Mouse (Mus musculus): ENCODE measurements around the gene Hba-a1. TPM values are rescaled to one million over a fixed set of nuclear protein-coding genes. Genes with fewer than 3 reads are reported as not detected.

Hba-a1 gene
- polyA plus RNA-seq, 1 experiment: 409,151 TPM

DNA sequence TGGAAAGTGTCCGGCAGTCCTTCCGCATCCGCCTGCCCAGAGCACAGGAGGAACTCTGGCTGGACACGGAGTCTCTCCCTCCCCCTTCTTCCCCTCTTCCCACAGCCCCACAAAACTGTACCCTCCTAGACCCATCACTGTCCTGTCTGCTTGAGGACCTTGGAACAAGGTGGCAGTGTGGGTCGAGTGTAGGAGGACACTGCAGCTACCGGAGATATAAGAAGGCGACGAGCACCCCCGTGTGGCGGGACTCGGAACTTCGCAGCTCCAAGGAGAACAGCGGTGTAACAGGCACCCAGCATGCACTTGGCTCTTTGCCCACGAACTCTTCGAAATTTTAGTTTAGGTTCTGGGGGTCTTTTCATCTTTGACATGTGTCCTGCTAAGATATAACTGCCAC lies 41.3 kb downstream of the Hba-a1 start:
- peaks cover 20% of the 10 kb centered on the region for H3K4me1 ChIP-seq (ENCODE audit: control insufficient read depth)
- no peaks in the 10 kb centered on the region for H3K36me3 ChIP-seq (ENCODE audit: control insufficient read depth)
- TF ChIP-seq GATA1 (IDR thresholded peaks at IDR 0.05; ENCODE audit: low read length) (no peak), TAL1 (IDR thresholded peaks at IDR 0.05; ENCODE audit: low read length) (no peak)
- peak overlapping the region; percentile 25 for H3K4me3 ChIP-seq (replicated peaks)
- peaks cover 37% of the 10 kb centered on the region for H3K27me3 ChIP-seq (ENCODE audit: control insufficient read depth)
- no peaks in the 10 kb centered on the region for H3K9me3 ChIP-seq (ENCODE audit: control insufficient read depth, low read length)

DNA sequence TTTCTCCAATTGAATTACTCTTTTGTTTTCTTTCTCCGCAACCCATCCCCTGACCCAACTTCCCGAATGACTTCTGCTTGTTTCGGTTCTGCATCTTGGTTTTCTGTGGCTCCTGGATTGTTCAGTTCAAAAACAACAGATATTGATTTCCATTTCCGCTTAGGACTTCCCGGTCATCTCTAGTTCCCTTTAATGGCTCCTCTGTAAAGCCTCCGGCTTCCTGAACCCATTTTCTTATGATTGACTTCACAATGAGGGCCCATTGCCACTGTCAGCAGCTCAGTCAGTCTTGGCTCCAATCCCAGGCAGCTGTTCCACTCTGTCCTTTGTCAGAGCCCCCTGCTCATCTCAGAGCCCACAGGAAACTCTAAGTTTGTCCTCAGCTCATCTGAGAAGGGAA lies 47.8 kb downstream of the Hba-a1 start:
- TF ChIP-seq TAL1 (IDR thresholded peaks at IDR 0.05; ENCODE audit: low read length) (no peak), GATA1 (IDR thresholded peaks at IDR 0.05; ENCODE audit: low read length) (no peak)
- Histone ChIP-seq H3K36me3 (ENCODE audit: control insufficient read depth) (no peaks in the 10 kb centered on the region), H3K4me1 (ENCODE audit: control insufficient read depth) (no peaks in the 10 kb centered on the region), H3K27me3 (ENCODE audit: control insufficient read depth) (peaks cover 21% of the 10 kb centered on the region), H3K4me3 (replicated peaks) (no peak overlapping the region), H3K9me3 (ENCODE audit: control insufficient read depth, low read length) (peaks cover 4% of the 10 kb centered on the region)

DNA sequence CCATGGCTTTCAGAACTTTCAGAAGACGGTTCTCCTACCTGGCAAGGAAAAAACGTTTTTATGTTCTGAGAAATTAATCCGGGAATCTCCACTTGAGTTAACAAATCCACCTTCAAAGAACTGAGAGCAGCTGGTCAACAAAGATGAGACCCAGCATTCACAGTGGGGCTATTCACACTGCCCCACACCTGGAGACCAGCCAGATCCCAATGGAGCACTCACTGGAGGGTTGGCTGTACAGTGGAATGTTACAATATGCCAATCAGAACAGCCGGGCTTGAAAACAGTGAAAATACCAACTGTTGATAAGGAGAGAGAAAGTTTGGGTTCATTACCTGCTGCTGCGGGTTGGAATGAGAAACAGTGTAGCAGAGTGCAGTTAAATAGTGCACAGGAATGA lies 48.5 kb downstream of the Hba-a1 start:
- TF ChIP-seq GATA1 (IDR thresholded peaks at IDR 0.05; ENCODE audit: low read length): no peak
- TF ChIP-seq TAL1 (IDR thresholded peaks at IDR 0.05; ENCODE audit: low read length): no peak
- Histone ChIP-seq H3K4me1 (ENCODE audit: control insufficient read depth) (no peaks in the 10 kb centered on the region), H3K4me3 (replicated peaks) (no peak overlapping the region), H3K36me3 (ENCODE audit: control insufficient read depth) (no peaks in the 10 kb centered on the region), H3K27me3 (ENCODE audit: control insufficient read depth) (peaks cover 17% of the 10 kb centered on the region), H3K9me3 (ENCODE audit: control insufficient read depth, low read length) (peaks cover 4% of the 10 kb centered on the region)

DNA sequence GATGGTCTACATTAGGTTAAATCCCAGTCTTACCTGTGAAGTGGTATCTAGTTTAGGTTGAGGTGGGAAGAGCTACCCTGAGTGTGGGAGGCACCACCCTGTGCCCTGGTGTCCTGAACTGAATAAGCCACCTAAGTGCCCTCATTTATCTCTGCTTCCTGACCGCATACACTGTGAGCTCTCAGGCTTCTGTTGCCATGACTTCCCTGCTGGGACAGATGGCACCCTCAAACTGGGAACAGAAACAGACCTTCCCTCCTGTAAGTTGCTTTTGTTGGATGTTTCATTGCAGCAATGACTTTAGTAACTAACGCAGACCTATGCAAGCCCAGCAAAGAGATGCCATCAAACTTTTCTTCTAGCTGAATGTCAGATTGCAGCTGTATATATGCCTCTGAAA lies 49.9 kb downstream of the Hba-a1 start:
- Histone ChIP-seq H3K36me3 (ENCODE audit: control insufficient read depth) (no peaks in the 10 kb centered on the region), H3K4me3 (replicated peaks) (no peak overlapping the region), H3K4me1 (ENCODE audit: control insufficient read depth) (no peaks in the 10 kb centered on the region), H3K9me3 (ENCODE audit: control insufficient read depth, low read length) (peaks cover 4% of the 10 kb centered on the region), H3K27me3 (ENCODE audit: control insufficient read depth) (peaks cover 10% of the 10 kb centered on the region)
- no peak for TF ChIP-seq TAL1 (IDR thresholded peaks at IDR 0.05; ENCODE audit: low read length)
- TF ChIP-seq GATA1 (IDR thresholded peaks at IDR 0.05; ENCODE audit: low read length): no peak

Other genes starting within 250 kb of the Hba-a1 start
- not detected in 2 replicates for gene Il9r, start 83.2 kb upstream of the Hba-a1 start, polyA plus RNA-seq (2012)
- gene Snrnp25, start 78.1 kb upstream of the Hba-a1 start, polyA plus RNA-seq (2012): 25.7 and 48.2 TPM in 2 replicates
- gene Rhbdf1, start 61.2 kb upstream of the Hba-a1 start, polyA plus RNA-seq (2012): 0.44 and 0.77 TPM in 2 replicates
- 4.8 and 5.0 TPM in 2 replicates for gene Mpg, start 57.0 kb upstream of the Hba-a1 start, polyA plus RNA-seq (2012)
- 4.8 and 5.8 TPM in 2 replicates for gene Nprl3, start 15.8 kb upstream of the Hba-a1 start, polyA plus RNA-seq (2012)
- 158 and 188 TPM in 2 replicates for gene Hba-x, start 7.1 kb upstream of the Hba-a1 start, polyA plus RNA-seq (2012)
- gene Hbq1b, start 3.5 kb downstream of the Hba-a1 start, polyA plus RNA-seq (2012): 7.5 and 8.6 TPM in 2 replicates
- gene Hba-a2, start 13.0 kb downstream of the Hba-a1 start, polyA plus RNA-seq (2012): 130,484 and 191,888 TPM in 2 replicates
- gene Hbq1a, start 16.6 kb downstream of the Hba-a1 start, polyA plus RNA-seq (2012): 0.09 and 1.1 TPM in 2 replicates
- 0.02 and 0.05 TPM in 2 replicates for gene Sh3pxd2b, start 64.3 kb downstream of the Hba-a1 start, polyA plus RNA-seq (2012)
- 0.16 and 0.17 TPM in 2 replicates for gene Ubtd2, start 171.9 kb downstream of the Hba-a1 start, polyA plus RNA-seq (2012)
- gene Efcab9, start 248.6 kb downstream of the Hba-a1 start, polyA plus RNA-seq (2012): 0.07 TPM in 1 of 2 replicates, not detected in the other
- gene Stk10, start 249.8 kb downstream of the Hba-a1 start, polyA plus RNA-seq (2012): 2.8 and 3.8 TPM in 2 replicates